Mouse (Mus musculus) mouse trophoblast stem cell (cell line): ENCODE measurements around the gene Ddost.

ENCODE experiments used
- in situ Hi-C, 2 experiments: fragments of 300-500 bp; cut with MseI, MboI; formaldehyde crosslinking; loops; 2 replicates in 1 of 2; 3 replicates in 1 of 2; pipeline ENCODE4 v1.15.1; 2025

Gene Ddost

DNA sequence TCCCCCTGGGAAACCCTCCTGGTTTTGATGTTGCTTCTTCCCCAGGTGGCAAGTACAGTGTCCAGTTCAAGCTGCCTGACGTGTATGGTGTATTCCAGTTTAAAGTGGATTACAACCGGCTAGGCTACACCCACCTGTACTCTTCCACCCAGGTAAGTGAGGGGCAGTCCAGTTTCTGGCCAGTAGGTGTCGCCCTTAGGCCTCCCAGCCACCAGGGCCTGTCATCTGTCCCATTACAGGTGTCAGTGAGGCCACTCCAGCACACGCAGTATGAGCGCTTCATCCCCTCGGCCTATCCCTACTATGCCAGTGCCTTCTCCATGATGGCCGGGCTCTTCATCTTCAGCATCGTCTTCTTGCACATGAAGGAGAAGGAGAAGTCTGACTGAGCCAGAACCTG is 7.1 kb downstream of the Ddost start:
- in situ Hi-C loops, result no loop called here

DNA sequence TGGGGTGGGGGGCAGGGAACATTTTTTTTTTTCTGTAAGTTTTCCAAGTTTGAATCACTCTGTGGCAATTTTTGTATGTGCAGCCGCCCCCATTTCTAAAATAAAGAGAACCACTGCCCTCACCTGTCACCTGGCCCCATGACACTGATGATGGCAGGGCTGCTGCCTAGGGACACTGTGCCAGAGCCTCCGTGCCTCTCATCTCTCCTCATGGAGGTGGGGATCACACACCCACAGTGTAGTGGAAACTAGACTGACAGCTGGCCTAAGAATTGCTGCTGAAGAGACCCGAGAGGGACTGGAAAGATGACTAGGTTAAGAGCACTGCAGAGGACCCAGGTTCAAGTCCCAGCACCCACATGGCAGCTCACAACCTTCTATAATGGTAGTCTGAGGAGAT is 7.6 kb downstream of the Ddost start:
- in situ Hi-C loops, result no loop called here

DNA sequence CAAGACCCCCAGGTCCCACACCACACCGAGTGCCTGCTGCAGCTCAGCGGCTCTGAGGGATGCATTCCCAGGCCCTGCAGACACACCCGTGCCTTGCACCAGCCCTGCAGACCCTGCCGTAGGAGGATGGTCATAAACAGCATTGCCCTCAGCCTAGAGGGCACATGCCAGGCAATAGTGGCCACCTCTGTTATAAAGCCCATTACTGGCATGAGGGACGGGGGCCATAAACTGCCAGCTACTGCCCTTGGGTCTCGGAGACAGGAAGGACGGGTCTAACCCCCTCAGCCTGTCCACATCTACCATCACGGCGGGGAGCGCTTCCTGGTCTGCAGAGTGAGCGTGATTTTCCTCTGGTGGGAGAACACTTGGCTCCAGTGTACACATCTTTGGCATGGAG is 8.5 kb downstream of the Ddost start:
- in situ Hi-C loops, result no loop called here

DNA sequence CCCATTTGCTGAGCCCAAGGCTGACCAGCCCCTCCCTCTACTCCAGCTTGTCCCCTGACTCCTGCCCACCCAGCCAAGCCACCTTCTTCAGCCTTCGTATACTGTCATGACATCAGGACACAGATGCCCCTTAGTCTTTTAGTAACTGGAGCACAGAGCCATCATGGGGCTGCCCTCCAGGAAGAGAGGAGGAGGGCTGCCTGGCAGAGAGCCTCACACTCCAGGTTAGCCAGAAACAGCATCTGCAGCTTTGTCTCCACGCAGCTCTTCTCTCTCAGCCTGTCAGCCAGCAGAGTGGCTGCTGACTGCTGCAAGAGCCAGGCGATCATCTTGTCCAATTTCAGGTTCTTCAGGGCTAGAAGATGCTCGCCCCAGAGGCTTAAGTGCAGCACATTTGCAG is 9.3 kb downstream of the Ddost start:
- in situ Hi-C loops, result no loop called here

DNA sequence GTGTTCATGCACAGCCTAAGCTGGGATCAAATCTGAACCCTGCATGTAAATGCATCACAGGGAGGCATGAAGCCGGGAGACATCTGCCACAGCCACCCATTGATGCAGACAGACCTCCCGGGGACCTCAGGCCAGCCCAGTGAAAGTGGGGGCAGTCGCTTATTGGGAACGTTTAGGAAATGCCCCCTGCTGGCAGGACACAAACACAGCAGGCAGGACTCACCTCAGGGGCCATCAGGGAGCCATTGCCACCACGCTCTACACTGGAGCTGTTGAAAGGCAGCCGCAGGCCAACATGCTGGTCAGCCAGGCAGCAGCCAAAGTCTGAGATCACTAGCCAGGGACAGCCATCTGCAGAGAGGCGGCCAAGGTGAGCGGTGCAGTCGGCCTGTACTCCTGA is 11.3 kb downstream of the Ddost start:
- in situ Hi-C loops, result no loop called here

DNA sequence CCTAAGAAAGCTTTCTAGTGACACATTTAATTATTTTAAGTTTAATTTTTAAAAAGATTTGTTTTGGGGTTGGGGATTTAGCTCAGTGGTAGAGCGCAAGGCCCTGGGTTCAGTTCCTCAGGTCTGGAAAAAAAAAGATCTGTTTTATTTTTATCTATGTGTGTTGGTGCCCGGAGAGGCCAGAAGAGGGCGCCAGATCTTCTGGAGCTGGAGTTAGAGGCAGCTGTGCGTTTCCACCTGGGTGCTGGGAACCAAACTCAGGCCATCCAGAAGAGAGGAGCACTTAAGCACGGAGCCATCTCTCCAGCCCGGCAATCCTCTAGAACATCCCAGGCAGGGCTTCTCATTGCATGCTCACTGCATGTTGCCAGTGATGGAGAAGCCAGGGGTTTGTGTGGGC is 11.8 kb downstream of the Ddost start:
- in situ Hi-C loops, result no loop called here

DNA sequence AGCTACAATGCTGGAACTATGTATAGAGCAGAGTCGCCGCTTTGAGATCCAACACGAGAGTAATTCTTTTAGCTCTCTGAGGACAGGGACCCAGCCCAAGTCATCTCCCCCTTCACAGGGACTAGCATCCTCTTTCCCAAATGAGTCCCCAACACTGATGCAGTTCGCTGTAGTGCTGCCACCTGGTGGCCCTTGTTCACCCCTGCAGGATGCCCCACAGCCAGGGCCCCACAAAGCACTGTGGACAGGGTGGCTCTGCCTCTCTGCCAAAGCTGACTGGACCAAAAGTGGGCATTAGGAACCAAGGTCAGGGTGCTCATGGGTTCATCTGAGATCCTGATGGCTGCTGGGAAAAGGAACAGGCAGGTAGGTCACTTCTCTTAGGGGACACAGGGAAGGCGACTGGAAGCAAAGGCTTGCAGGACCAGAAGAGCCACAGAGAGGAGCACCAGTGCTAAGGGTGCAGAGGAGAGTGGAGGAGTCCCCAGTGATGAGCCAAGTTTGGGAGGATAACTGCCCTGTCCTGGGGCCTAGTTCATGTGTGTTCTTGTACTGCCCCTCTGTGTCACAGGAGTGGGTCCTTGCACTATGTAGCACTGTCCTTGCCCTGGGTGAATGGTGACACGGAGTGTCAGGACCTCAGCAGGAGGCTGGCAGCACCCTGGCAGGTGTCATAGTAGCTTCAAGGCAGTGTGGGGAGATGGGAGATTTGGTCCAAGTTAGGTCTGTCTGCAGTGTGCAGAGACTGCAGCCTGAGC is 14.2 kb downstream of the Ddost start:
- in situ Hi-C loops, result no loop called here

DNA sequence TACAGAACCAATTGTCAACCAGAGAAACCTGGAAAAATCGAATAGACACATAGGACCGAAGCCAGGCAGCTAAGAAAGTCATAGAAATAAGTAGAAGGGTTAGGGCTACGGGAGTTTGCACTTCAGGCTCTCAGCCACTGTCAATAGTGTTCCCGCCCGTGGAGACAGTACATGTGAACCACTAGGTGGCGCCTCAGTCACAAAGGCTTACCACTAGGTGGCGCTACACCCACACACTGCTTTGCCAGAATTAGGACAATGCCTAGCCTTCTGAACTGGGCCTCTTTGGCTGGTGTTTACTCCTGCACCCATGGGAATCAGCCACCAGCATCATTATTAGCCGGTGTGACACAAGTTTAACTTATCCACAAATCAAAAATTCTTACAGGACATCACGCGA is 15.0 kb downstream of the Ddost start:
- in situ Hi-C loops, result no loop called here

DNA sequence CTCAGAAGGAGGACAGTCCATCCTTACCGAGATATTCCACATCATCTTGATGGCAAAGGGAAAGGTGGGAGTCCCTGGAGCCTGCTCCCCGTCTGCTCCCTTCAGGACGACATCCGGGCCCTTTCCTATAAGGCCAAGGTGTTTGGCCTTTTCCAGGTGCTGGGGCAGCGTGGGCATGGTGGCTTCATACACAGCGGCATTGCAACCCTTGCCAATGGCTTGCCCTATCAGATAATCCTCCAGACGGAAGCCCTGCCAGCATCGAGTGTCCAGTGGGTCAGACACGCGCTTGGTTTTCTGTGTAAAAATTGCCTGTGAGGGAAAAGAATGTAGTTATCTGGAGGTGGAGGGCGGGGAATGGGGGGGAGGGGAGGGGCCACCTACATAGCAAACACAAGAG is 16.2 kb downstream of the Ddost start:
- in situ Hi-C loops, result loop anchor here (5.0 kb wide), 1 partner anchor 102 kb away; no protein-coding TSS in a partner anchor

DNA sequence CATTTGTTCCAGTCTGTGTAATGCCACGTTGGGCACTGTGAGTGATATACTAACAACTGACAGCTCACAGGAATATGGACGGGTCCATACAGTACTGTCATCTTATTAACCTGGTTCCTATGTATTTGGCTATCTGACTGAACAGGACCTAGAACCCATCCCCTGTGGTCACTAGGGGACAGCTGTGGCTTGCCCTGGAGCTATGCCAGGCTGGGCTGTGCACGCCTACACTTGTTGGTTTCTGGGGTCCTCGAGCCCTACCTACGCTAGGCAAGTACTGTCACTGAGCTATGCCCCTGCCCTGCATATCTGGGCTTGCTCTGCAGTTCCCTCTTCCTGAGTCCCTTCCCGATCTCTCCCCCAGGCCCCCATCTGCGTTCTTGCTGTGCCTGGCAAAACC is 17.0 kb downstream of the Ddost start:
- in situ Hi-C loops, result loop anchor here (5.0 kb wide), 1 partner anchor 101 kb away; no protein-coding TSS in a partner anchor

DNA sequence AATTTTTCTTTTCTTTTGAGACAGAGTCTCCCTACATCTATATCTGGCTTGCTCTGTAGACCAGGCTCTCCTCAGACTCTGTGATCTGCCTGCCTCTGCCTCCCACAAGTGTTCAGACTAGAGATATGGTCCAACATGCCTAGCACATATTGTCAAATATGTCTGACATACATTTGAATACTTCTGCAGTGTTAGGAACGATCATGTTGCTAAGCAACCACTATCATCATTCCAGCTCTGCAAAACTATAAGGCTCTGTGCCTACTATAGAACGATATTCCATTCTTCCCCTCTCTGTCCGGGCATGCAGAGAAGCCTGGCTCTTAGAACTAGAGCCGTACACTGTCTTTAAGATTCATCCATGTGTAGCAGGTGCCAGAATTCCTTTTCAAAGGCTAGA is 18.2 kb downstream of the Ddost start:
- in situ Hi-C loops, result loop anchor here (5.0 kb wide), 1 partner anchor 100 kb away; no protein-coding TSS in a partner anchor

DNA sequence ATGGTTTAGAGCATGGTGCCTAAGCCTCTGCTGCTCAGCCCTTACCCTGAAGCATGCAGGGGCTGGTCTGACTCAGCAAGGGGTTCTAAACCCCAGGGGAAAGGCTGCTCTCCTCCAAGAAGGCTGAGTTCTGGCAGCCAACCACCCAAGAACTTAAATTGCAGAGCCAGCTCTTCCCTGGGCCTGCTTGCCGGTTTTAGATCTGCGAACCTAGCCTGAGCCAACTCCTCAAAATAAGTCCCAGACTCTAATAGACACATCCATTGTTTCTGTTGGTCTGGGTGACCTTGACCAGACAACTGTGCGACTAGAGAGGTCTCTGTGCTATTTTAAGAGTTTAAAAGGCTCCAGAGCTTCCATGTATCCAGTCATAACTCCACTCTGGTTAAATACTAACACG is 19.2 kb downstream of the Ddost start:
- in situ Hi-C loops, result loop anchor here (5.0 kb wide), 1 partner anchor 99 kb away; no protein-coding TSS in a partner anchor

DNA sequence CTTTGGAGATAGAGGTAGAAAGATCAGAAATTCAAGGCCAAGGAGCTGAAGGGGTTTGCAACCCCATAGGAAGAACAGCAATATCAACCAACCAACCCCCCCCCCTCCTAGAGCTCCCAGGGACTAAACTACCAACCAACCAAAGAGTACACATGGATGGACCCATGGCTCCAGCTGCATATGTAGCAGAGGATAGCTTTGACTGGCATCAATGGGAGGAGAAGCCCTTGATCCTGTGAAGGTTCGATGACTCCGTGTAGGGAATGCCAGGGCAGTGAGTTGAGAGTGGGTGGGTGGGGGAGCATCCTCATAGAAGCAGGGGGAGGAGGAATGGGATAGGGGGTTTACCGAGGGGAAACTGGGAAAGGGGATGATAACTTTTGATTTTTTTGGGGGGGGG is 19.9 kb downstream of the Ddost start:
- in situ Hi-C loops, result loop anchor here (5.0 kb wide), 1 partner anchor 98 kb away; no protein-coding TSS in a partner anchor

DNA sequence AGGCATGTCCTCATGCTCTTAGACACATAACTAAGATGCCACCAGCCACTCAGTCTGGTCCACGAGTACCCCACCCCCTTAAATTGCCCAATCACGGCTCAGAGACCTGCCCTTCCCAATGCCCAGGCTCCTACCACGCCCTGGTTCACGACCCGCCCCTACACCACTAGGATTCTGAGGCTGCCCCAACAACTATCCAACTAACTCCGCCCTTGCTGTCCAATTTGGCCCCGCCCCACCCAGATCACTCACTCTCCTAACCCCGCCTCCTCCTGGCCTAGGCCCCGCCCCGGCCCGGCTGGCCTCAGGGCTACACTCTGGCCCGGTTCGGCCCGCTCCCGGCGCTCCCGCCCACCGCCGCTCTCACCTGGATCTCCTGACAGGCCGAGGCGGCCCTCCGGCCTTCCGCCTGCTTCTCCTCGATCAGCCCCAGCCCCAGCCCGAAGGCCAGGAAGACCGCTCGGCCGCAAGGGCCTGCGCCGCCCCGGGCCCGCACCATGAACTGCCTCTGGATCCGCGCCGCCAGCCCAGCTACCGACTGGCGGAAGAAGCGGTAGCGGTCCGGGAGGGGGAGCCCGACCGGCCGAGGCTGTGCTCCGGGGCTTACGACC is 21.0 kb downstream of the Ddost start:
- in situ Hi-C loops, result loop anchor here (5.0 kb wide), 1 partner anchor 52 kb away; no protein-coding TSS in a partner anchor

DNA sequence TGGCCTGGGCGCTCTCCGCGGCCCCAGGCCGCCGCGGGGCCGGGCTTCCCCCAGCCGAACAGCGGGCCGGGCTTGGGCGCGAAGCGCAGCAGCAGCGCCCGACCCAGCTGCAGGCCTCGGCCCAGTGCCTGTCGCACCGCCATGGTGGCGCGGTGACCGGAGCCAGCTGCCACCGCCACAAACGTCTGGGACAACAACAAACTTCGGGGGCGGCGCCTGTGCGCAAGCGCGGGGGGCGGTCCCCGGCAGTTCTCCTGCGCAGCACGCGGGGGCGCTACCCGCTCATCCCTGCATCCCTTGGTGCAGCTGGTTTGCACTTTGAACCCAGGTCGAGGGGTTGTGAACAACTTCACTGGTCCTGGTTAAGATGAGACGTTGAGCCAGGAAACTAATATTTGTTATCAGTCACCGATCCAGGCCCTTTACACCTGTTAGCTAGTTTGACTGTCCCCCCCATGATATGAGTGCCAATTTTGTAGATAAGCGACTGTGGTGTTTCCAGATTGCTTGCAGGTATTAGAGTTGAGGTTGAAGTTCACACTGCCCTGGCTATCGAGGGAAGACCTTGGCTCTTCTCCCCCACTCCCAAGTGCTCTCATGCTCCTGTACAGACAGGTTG is 21.7 kb downstream of the Ddost start, which contains the start of gene Pink1:
TSS of gene Pink1 (minus strand) at position 231 of the 619 bp plus-strand sequence.
- in situ Hi-C loops, result loop anchor here (5.0 kb wide), 1 partner anchor 51 kb away; no protein-coding TSS in a partner anchor

DNA sequence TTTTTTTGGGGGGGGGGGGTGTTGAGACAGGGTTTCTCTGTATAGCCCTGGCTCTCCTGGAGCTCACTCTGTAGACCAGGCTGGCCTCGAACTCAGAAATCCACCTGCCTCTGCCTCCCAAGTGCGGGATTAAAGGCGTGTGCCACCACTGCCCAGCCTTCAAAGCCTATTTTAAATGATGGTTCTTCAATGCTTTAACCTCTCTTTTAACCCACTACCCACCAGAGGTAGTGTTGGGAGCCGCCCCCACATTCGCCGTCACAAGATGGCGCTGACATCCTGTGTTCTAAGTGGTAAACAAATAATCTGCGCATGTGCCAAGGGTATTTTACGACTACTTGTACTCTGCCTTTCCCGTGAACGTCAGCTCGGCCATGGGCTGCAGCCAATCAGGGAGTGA is 22.6 kb downstream of the Ddost start:
- in situ Hi-C loops, result loop anchor here (5.0 kb wide), 1 partner anchor 50 kb away; no protein-coding TSS in a partner anchor

DNA sequence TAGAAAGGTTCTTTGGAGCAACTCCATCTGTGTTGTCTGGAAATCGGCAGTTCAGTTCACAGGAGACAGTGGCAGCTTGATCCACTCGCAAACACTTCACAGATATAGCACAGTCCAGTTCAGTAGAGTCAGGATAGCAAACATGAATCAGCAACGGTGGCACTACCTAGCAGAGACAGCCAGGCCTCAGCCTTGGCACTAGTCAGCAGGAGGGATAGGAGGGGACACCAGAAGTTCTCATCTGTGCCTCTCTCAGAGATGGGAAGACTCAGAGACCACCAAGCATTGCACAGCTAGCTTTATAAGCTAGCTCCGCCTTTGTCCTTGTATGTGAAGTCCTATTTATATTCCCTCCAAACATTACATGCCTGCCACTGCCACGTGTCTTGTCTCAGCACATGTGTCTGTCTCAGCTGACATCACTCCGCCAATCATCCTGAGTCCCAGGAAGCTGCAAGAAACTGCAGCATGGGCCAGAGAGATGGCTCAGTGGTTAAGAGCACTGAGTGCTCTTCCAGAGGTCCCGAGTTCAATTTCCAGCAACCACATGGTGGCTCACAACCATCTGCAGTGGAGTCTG is 23.5 kb downstream of the Ddost start:
- in situ Hi-C loops, result loop anchor here (5.0 kb wide), 1 partner anchor 49 kb away; no protein-coding TSS in a partner anchor

DNA sequence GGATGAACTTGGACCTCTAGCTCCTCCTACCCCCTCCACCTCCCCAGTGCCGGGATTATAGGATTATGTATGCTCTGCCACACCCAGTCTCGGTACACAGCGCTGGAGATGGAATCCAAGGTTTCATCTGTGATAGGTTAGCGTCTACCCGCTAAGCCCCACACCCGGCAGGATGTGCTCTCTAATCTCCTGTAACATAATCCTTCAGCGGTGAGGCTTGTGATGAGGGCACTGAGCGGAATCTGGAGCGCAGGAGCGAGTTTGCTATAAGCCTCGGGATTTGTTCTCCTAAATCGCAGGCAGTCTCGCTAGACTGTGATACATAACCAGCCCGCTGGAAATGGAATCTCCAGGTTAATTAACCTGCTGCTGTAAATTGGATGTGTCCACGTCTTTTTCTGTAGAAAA is 25.7 kb downstream of the Ddost start:
- in situ Hi-C loops, result no loop called here

DNA sequence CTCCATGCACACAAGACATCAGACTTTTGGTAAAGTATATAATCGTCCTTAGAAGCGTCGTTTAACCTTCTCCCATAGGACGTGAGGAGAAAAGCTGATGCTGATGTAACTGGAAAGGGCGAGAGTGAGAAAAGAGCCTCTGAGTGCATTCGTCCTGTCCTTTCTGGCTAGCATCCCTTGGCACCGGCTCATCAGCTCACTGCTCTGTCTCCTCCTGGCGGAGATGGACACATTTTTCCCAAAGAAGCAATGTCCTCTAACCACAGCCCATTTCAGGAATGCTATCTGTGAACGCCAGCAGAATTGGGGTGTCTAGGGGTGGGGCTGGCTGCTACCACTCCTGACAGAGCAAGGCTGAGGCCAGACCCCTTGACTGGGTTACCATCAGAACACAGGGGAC is 27.1 kb downstream of the Ddost start:
- in situ Hi-C loops, result no loop called here

DNA sequence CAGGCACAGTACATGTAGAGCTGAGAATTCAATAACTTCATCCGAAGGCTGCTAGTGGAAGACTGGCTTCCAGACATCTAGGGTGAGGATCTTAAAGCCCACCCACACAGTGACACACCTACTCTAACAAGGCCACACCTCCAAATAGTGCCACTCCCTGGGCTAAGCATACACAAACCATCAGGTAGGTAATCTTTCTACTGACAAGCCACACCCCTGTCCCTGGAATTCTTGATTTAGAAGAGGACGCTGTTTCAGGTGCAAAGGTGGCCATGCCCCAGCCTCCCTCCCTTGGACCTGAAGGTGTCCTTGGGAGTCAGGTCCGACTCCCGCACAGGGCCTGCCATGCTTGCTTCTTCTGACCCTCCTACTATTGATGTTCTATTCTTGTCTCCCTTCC is 28.6 kb downstream of the Ddost start:
- in situ Hi-C loops, result no loop called here

DNA sequence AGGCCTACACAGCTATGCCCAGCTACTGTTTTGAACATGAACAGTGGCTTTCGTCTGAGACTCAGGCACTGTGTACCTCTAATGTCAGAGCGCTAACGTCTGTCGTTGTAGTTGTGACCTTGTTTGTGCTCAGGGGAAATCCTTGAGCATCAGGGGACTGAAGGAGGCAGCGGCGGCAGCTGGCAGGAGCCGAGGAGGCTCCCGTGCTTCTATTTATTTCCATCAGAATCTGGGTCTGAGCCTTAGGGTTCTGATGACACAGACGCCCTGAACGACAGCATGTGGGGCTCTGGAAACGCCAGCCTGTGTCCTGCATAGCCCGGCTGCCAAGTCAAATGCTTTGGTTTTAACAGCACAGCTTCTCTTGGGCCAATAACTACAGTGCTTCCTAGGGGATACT is 30.5 kb downstream of the Ddost start:
- in situ Hi-C loops, result no loop called here

DNA sequence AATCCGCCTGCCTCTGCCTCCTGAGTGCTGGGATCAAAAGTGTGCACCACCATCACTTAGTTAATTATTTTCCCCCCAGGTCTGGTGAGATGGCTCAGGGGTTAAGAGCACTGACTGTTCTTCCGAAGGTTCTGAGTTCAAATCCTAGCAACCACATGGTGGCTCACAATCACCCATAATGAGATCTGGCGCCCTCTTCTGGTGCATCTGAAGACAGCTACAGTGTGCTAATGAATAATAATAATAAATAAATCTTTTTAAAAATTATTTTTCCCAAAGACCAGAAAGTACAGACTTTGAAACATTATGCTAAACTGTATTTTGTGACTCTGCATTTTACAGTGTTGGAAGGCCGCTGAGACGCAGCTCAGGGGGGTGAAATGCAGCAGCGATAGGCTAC is 31.1 kb downstream of the Ddost start:
- in situ Hi-C loops, result no loop called here
